Mouse (Mus musculus) frontal cortex, adult (tissue): ENCODE measurements at regions not wholly inside any gene's neighbourhood (a gene's known extent, or its start where the extent isn't known, plus 50 kb on each side); places are given as distances from the start of the nearest gene placed in this dataset.

Experiments used
- ATAC-seq: cut with Nextera tagmentation; 2 replicates; pipeline ENCODE4 v1.9.2; 2017; ENCODE audit warnings: mild to moderate bottlenecking, moderate library complexity, mixed read lengths; ENCODE audit not compliant: low TSS enrichment

DNA sequence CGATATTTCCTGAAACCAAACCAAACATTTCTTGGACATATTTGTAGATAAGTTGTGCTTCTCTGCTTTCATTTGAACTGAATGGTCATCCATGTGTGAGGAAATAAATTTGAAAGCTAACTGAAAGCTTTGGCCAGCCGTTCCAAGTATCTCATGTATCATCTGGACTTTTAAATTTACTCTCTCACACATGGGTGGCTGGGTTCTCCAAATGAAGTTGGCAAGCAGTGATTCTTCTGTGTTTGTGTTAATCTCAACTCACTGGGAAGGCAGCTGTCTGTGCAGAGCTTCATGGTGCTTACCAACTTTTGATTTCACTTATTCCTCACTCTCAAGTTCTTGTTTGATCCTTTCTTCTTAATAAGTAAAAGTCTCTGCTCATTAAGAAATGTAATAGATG, 317.3 kb downstream of the Otol1 start:
- ATAC-seq, result peak; percentile 85
